Mouse (Mus musculus): ENCODE results near the gene Tomm34. TPM values are rescaled to one million over a fixed set of nuclear protein-coding genes. Genes with fewer than 3 reads are reported as not detected.
A peak's percentile ranks its signal among the peaks of the same experiment; 100 is the strongest.
"Not testable (repeated sequence)": the region's sequence is repeated elsewhere in the genome, so short reads cannot be mapped to it uniquely, and the experiment has no call there.

Tomm34 gene
- total RNA-seq, 2 experiments from 2014 or later, result 11.7 to 14.6 TPM

DNA sequence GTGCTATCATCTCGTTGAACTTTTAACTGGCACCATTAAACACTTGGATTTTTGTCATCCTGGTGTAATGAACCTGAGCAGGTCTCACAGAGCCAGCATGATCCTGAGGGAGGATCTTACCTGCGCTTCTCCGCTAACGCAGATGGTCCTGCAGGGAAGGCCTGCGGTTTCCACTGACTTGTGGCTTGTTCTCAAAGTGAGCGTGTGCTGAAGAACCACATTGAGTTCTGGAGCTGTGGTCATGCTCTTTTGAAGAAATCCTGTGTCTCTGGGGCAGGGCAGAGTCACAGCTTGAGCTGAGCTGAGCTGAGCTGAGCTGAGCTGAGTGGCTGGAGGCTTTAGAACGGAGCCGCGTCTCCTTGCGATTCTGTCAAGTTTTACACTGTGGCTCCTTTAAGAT lies 10.6 kb upstream of the Tomm34 start:
- intact Hi-C loops (cut with DNase I; ENCODE audit: low total_unique reads), result no loop called here
- no peak for DNase-seq

DNA sequence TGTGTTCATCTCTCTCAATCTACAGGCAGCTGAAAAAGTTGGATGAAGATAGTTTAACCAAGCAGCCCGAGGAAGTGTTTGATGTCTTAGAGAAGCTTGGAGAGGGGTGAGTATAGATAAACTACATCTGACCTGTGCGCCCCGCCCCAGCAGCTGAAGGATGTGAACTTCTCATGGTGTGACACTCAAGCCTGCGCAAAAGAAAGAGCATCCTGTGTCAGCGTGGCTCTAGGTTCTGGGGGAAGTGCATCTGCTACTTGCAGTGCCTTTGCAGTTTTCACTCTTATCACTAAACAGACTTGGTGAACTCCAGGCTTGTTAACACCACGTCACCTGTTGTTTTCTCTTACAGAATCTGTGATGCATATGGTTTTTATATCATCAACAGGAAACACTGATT lies 8.5 kb upstream of the Tomm34 start:
- intact Hi-C loops (cut with DNase I; ENCODE audit: low total_unique reads), result no loop called here
- no peak for DNase-seq

DNA sequence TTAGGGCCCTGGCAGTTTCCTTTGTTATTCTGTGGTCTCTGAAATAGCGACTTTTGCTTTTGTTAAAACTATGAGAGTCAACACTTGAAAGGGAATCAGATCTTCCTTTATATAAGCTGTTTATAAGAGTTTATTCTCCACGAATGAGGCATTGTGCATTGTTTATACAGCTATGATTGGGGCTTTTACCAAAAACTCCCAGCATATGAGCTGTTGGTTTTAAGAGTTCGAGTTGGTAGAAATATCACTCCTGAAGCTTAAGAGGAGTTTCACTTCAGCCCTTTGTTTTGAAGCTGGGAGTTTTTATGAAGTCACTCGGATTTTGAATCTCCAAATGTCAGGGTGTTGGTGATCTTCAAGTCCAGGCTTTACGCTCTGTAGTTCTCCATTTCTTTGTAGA lies 6.9 kb upstream of the Tomm34 start:
- DNase-seq, result no peak
- intact Hi-C loops (cut with DNase I; ENCODE audit: low total_unique reads), result no loop called here

DNA sequence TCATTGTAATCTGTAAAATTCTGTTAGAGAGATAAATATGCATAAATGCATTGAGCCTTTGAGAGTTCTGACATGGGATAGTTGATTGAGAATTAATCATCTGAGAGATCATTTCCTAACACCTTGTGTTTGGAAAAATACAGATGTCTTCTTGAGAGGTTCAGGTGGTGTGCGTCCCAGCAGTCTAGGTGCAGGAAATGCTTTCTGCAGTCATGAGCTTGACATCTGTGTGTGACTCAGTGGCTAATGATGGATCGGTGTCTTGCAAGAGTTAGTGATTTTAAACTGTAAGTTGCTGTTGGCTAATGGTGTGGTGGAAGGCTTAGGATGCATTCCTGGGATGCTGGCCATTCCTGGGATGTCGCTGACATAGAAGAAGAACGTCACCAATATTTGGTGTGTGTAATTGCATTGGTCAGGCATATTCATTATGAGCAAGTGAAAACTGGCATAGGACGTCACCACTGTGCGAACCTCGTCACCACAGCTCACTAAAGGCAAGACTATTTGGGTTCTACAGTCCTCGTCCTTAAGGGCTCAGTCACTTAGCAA lies 6.0 kb upstream of the Tomm34 start:
- no peak for DNase-seq
- intact Hi-C loops (cut with DNase I; ENCODE audit: low total_unique reads), result no loop called here

DNA sequence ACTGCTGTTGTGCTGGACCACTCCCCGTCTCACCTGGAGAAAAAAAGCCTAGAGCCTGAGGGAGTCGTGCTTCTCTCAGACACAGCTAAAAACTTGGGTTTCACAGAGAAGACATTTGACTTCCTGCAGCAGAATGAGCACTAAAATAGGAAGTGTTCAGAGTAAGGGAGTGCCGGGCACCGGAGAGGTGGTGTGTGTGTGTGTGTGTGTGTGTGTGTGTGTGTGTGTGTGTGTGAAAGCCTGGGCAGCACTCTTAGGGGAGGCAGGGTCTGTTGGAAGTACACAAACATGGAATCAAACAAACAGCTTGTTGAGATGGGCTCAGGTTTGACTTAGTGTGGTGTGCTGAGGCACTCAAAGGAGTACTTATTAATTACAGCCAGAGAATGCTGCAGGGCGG lies 4.1 kb upstream of the Tomm34 start:
- intact Hi-C loops (cut with DNase I; ENCODE audit: low total_unique reads), result no loop called here
- DNase-seq, result no peak

DNA sequence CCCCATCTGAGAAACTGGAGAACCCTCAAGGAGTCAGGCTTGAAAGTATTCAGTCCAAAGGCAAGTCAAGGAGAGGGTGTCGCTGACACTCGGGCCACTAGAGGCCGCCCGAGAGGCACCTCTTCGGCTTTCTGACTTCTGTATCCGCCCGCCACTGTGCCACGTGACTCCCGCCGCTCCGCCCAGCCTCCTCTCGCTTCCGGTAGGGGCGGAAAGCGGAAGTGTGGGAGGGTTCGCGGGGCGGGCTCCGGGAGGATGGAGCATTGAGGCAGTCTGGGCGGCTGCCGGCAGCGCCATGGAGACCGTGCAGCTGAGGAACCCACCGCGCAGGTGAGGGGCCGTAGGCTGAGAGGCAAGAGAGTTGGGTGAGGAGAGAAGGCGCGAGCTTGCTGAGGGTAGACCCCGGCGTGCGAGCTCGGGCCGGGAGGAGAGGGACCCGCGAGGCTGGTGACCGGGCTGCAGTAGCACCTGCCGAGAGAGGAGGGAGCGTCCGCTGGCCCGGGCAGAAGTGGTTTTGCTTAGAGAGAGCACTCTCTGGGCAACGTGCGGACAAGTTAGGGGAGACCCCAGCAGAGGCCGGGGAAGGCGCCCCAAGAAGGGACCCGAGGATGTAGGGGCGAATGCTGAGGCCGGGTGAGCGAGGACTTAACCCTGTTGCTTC lies 3.1 kb upstream of the Tomm34 start:
- DNase-seq, result peak; percentile 98
- intact Hi-C loops (cut with DNase I; ENCODE audit: low total_unique reads), result no loop called here

DNA sequence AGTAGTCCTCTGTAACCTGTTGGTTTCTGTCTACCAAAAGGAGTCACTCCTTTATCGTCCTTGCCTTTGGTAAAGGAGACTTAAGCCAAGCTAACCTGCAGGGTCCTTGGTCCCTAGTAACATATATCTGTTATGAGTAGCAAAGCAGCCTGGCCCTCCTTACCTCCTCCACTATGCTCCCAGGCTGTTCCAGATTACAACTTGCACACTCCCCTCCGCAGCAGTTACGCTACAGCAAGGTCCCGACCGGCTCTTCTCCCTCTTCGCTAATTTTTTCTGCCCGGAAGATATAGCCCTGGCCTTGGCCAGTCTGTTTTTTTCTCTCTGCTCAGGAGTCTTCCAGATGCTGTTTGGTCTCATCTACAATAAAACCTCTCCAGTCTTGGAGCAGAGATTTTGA lies 2.2 kb upstream of the Tomm34 start:
- no peak for DNase-seq
- intact Hi-C loops (cut with DNase I; ENCODE audit: low total_unique reads), result no loop called here

DNA sequence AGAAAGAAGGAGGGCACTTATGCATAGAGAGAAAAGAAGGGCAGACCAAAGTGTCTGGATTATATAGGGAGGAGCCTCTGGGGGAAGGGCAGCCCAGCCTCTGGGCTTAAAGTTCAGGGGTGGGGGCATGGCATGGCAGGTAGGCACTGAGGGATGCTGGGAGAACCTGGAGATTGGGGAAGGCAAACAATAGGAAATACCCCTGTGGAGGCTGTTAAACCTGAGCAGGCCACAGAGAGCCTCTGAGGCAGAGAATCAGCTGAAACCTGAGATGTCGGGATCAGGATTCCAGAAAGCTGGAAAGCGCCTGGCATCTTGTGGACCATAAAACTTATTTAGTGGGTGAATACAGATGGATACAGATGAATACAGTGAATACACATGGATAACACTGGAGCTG lies 1.1 kb upstream of the Tomm34 start:
- no peak for DNase-seq
- intact Hi-C loops (cut with DNase I; ENCODE audit: low total_unique reads), result no loop called here

DNA sequence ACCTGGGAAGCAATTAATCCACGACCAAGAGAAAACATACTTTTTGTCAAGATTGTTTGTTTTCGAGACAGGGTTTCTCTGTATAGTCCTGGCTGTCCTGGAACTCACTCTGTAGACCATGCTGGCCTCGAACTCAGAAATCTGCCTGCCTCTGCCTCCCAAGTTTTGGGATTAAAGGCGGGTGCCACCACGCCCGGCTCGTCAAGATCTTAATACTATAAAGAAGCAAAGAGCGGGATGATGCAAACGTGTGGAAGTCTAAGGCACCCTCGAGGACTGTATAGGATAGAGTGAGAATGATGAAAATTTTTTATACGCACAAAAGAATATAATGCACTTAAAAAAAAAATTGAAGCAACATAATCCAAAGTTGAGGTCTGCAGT lies 460 bp upstream of the Tomm34 start:
- intact Hi-C loops (cut with DNase I; ENCODE audit: low total_unique reads); DNase-seq: not testable (repeated sequence)

DNA sequence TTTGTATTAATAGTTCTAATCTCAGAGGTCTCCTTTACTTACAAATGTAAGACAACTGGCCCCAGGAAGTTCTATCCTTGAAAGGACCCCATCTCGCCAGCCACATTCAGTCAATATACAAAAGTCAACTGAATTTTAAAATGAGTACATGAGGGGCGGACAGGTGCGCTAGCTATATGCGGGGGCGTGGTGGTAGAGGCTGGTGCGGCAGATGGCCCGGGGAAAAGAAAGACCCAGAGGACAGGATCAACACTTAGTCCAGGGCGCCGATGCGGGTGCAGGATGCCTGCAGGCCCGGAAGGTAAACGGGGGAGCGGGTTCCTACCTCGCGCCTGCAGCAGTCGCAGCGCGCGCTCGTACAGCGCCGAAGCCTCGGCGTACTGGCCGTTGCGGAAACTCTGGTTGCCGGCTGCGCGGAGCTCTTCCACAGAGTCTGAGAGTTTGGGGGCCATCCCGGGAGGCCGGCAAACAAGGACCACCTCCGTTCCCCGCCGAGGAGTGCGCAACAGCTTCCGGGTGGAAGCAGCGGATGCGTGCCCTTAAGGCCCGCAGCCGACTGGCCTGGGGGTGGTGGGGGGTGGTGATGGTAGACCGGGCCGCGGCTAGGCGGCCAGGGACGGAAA lies 716 bp downstream of the Tomm34 start, which contains the start of gene Stk4:
TSS of gene Stk4 (plus strand) at position 181 of the 623 bp plus-strand sequence.
- DNase-seq, result no peak
- intact Hi-C loops (cut with DNase I; ENCODE audit: low total_unique reads), result no loop called here

DNA sequence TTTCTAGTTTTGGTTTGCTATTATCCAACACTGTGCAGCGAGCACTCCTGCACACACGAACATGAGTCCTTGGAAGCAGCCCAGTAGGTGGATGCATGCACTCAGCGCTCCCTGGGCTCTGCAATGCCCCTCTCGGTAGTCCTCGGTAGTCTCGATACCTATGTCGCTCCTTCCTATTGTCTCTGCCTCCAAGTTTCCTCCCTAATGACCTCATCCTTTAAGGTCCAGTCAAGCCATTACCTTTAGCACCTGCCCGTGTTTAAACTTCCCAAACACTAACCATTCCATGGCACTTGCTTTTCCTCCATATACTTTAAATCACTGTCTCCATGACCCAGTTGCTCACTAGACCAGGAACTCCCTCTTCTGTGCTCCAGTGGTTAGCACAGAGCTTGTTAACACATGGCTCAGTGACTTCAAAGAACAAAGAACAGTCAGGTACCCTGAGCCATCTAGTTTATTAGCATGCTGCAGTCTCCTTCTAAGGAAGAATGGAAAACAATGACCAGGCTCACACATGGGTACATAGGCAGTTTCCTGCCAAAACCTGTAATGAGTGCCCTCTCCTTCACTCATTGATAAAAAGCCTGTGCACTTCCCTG lies 11.2 kb downstream of the Tomm34 start:
- no peak for DNase-seq
- intact Hi-C loops (cut with DNase I; ENCODE audit: low total_unique reads), result no loop called here

DNA sequence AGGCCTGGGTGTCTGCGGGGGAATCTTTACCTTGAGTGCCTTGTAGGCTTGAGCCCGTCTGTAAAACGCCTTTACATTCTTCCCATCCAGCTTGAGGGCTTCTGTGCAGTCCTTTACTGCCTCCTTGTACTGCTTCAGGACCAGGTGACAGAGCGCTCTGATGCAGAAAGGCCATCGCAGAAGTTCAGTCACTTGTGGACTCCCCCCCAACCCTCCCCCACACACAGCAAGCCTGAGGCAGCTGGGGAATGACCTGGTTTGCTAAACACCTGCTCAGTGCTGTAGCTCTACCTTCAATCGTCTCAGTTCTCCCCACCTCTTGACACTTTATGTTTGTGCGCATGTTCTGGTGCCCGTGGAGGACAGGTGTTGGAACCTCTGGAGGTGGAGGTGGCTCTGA lies 16.3 kb downstream of the Tomm34 start:
- intact Hi-C loops (cut with DNase I; ENCODE audit: low total_unique reads), result no loop called here
- no peak for DNase-seq

DNA sequence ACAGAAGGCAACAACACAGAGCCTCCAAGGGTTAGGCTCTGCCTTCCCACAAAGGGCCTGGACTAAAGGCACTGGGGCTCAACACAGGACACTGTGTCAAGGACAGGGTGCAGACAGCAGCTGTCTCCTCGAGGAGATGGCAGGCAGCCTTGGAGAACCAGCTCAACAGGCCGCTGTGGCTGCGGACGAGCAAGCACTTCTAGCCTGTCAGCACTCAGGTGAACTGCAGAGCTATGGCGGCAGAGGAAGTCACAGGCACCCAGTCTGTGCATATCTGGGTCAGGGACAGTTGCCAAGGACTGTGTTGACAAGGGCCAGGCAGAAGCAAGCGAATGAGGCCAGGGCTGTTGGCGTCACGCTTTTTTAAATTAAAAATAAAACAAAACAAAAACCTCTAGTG lies 17.2 kb downstream of the Tomm34 start:
- intact Hi-C loops (cut with DNase I; ENCODE audit: low total_unique reads), result no loop called here
- DNase-seq, result peak; percentile 21

DNA sequence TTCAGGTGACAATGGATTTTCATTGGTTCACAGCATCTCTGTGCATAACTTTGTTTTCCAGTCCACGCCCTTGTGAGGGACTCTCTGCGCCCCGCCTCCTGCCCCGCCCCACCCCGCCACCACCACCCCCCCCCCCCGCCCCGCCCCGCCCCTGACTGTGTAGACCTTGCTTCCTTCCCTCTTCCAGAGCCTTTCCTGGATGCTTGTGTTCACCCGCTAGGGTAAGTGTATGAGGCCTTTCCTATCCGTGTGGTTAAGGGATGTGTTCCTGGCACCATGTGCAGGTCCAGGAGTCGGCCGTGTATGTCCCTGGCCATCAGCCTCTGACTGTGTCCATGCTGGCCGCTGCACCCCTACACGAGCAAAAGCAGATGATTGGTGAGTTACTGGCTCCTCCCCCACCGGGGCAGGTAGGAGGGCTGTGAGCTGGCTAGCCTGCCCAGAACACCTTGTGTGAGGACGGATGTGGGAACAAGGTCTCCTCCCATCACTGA lies 23.7 kb downstream of the Tomm34 start:
- intact Hi-C loops (cut with DNase I; ENCODE audit: low total_unique reads), result no loop called here
- DNase-seq, result no peak

DNA sequence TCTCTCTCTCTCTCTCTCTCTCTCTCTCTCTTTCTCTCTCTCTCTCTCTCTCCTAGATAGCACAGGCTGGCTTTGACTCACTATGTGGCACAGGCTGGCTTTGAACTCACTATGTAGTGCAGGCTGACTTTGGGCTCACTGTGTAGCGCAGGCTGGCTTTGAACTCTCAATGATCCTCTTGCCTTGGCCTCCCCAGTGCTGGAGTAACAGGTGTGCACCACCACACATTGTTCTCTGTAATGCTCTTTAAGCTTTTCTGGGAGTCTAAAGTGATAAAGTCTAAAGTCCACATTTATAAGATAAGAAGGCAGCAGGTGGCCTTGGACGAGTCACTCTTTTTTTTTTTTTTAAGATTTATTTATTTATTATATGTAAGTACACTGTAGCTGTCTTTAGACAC lies 29.4 kb downstream of the Tomm34 start:
- DNase-seq, result no peak
- intact Hi-C loops (cut with DNase I; ENCODE audit: low total_unique reads), result no loop called here

DNA sequence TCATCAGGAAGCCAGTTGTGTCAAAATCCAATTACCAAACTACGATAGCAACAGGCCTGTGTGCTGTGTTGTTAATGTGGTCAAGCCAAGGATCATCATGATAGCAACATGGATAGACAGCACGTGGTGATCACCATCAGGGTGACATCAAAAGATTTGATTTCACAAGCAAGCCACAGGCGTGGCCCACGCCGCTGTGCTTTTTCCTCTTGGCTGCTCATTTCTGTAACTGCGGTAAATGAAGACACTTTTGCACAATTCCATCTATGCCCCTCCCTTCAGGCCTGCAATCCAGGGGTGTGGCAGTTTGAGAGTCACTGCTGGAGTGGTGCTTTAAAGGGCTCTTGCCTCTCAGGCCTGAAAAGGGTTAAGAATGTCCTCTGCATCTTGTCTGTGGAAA lies 30.0 kb downstream of the Tomm34 start:
- intact Hi-C loops (cut with DNase I; ENCODE audit: low total_unique reads), result no loop called here
- no peak for DNase-seq

DNA sequence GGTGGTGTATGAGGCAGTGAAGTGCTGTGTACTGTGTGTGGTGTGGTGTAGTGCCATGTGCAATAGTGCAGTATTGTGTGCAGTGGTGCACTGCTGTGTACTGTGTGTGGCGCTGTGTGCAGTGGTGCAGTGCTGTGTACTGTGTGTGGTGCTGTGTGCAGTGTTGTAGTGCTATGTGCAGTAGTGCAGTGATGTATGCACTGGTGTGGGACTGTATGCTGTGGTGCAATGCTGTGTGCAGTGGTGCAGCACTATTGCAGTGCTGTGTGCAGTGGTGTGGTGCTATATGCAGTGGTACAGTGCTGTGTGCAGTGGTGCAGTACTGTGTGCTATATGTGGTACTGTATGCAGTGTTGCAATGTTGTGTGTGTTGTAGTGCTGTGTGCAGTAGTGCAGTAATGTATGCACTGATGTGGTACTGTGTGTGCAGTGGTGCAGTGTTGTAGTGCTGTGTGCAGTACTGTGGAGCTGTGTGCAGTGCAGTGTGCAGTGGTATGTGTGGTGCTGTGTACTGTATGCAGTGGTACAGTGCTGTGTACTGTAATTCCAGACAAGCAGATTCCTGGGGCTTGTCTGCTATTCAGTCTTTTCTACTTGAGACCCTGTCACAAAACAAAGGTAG lies 32.5 kb downstream of the Tomm34 start:
- intact Hi-C loops (cut with DNase I; ENCODE audit: low total_unique reads), result no loop called here
- DNase-seq, result no peak

DNA sequence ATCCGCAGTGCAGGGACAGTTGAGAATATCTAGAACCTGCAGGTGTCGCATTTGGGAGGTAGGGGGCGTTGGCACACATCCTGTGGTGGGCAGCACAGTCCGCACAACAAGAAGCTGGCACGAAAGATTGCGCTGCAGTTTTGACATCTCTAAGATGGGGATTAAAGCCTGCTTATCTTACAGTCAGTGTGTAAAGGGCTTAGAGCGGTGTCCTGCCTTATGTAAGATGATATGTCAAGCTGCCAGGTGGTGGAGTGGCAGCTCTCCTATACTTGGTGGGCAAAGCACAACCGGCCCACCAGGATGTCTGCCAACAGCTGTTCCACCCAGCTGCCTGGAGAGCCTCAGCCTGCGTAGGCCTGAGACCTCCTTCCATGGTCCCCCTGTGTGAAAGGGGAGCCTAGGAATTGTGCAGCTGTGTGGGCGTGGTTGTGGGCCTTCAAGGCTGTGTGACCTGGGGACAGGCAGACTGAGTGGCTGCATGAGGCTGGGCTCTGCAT lies 34.4 kb downstream of the Tomm34 start:
- intact Hi-C loops (cut with DNase I; ENCODE audit: low total_unique reads), result no loop called here
- peak; percentile 38 for DNase-seq

DNA sequence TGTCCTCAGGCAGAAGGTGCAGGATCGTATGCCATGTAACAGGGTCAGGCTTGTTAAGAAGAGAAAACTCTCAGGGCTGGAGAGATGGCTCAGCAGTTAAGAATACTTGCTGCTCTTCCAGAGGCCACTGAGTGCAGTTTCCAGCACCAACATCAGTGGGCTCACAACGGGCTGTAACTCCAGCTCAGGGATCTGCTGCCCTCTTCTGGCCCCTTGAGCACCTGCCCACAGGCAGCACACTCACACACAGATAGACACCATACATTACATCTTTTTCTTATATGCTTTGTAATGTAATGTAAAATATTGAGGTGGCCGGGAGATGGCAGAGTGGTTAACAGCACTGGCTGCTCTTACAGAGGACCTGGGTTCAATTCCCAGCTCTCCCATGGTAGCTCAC lies 38.0 kb downstream of the Tomm34 start:
- no peak for DNase-seq
- intact Hi-C loops (cut with DNase I; ENCODE audit: low total_unique reads), result no loop called here

DNA sequence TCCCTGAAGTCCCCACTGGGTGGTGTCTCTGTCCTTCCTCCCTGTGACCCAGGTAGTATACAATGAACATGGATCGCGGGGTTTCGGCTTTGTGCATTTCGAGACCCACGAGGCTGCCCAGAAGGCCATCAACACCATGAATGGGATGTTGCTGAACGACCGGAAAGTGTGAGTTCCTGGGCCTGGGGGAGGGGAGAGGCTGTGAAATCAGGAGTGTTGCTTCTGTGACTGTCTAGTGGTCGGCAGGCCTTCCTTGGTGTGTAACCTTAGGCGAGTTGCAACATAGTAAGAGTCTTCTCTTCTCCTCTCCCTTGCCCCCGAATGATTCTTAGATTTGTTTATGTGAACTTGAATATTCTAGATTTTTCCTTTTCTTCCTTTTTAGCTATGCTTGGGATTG lies 39.8 kb downstream of the Tomm34 start:
- intact Hi-C loops (cut with DNase I; ENCODE audit: low total_unique reads), result no loop called here
- no peak for DNase-seq

All from gastrocnemius, postnatal 14 days (tissue).